Mouse (Mus musculus): Measurements from ENCODE around the gene Olfr1420.
"Not testable (repeated sequence)": the region's sequence is repeated elsewhere in the genome, so short reads cannot be mapped to it uniquely, and the experiment has no call there.

Gene Olfr1420

GRCm38 (mm10) chr19:11886265-11886664 is at the start of gene Olfr1420:
Olfr1420 (plus strand) TSS chr19:11886565.
- DNase-seq (ENCODE audit: low spot score): no peak

GRCm38 (mm10) chr19:11839119-11839518 is 47.2 kb upstream of the Olfr1420 start, which contains the start of gene Olfr1417:
Olfr1417 (minus strand) TSS chr19:11839219.
- DNase-seq (ENCODE audit: low spot score): no peak

GRCm38 (mm10) chr19:11846333-11846732 is 40.0 kb upstream of the Olfr1420 start:
- DNase-seq (ENCODE audit: low spot score): no peak

GRCm38 (mm10) chr19:11852652-11853051 is 33.7 kb upstream of the Olfr1420 start:
- no peak for DNase-seq (ENCODE audit: low spot score)

GRCm38 (mm10) chr19:11854821-11855220 is 31.5 kb upstream of the Olfr1420 start:
- DNase-seq (ENCODE audit: low spot score): no peak

GRCm38 (mm10) chr19:11856506-11856905 is 29.9 kb upstream of the Olfr1420 start:
- no peak for DNase-seq (ENCODE audit: low spot score)

- DNase-seq (ENCODE audit: low spot score): no peak
Measured at GRCm38 (mm10) chr19:11860966-11861365, 25.4 kb upstream of the Olfr1420 start, which contains the start of gene Olfr1418. Olfr1418 (minus strand) TSS chr19:11861066.

GRCm38 (mm10) chr19:11867837-11868236 is 18.5 kb upstream of the Olfr1420 start:
- DNase-seq (ENCODE audit: low spot score): no peak

- DNase-seq (ENCODE audit: low spot score): no peak
Measured at GRCm38 (mm10) chr19:11875006-11875405, 11.4 kb upstream of the Olfr1420 start, which contains the start of gene Olfr1419. Olfr1419 (minus strand) TSS chr19:11875106.

- DNase-seq (ENCODE audit: low spot score): not testable (repeated sequence)
Measured at GRCm38 (mm10) chr19:11878404-11878803, 8.0 kb upstream of the Olfr1420 start.

GRCm38 (mm10) chr19:11911021-11911420 is 24.7 kb downstream of the Olfr1420 start:
- no peak for DNase-seq (ENCODE audit: low spot score)

- DNase-seq (ENCODE audit: low spot score): no peak
Measured at GRCm38 (mm10) chr19:11911603-11912002, 25.2 kb downstream of the Olfr1420 start.

- peak; percentile 95 for DNase-seq (ENCODE audit: low spot score)
Measured at GRCm38 (mm10) chr19:11912037-11912532, 25.7 kb downstream of the Olfr1420 start, which contains the start of gene Patl1. Patl1 (plus strand) TSS chr19:11912399.

GRCm38 (mm10) chr19:11912533-11913121 is 26.3 kb downstream of the Olfr1420 start:
- DNase-seq (ENCODE audit: low spot score): no peak

- DNase-seq (ENCODE audit: low spot score): no peak
Measured at GRCm38 (mm10) chr19:11915804-11916203, 29.4 kb downstream of the Olfr1420 start.

- DNase-seq (ENCODE audit: low spot score): no peak
Measured at GRCm38 (mm10) chr19:11922068-11922467, 35.7 kb downstream of the Olfr1420 start.

- not testable (repeated sequence) for DNase-seq (ENCODE audit: low spot score)
Measured at GRCm38 (mm10) chr19:11922515-11922914, 36.1 kb downstream of the Olfr1420 start.

GRCm38 (mm10) chr19:11926380-11926779 is 40.0 kb downstream of the Olfr1420 start:
- no peak for DNase-seq (ENCODE audit: low spot score)

- DNase-seq (ENCODE audit: low spot score): no peak
Measured at GRCm38 (mm10) chr19:11928025-11928748, 41.8 kb downstream of the Olfr1420 start.

- DNase-seq (ENCODE audit: low spot score): not testable (repeated sequence)
Measured at GRCm38 (mm10) chr19:11946460-11946859, 60.1 kb downstream of the Olfr1420 start.
